Mouse (Mus musculus) layer of hippocampus, postnatal 25 days (tissue): ENCODE measurements around the gene Clcnka. TPM values are rescaled to one million over a fixed set of nuclear protein-coding genes. Genes with fewer than 3 reads are reported as not detected.

Source experiments
- DNase-seq, 2 experiments: peaks; one replicate each; pipeline ENCODE4 v3.0.0; 2022; ENCODE audit warnings: mixed read lengths in 2 of 2, low spot score in 1 of 2; ENCODE audit errors: extremely low spot score in 1 of 2
- microRNA-seq, 2 experiments: library from miRNA; unstranded; fragments of <30 nt; microRNA quantifications; one replicate each; pipeline ENCODE4 v1.2.0; 2021
- total RNA-seq, 2 experiments: library from RNA; stranded (reverse); gene quantifications; 2 replicates each; pipeline ENCODE4 v1.2.3; 2021

Gene Clcnka
- total RNA-seq, 2 experiments from 2014 or later = 0.23 TPM; not detected in 1

GRCm38 (mm10) chr4:141337986-141338385, 60.5 kb downstream of the Clcnka start:
- no peak for DNase-seq

GRCm38 (mm10) chr4:141336196-141336595, 62.3 kb downstream of the Clcnka start:
- DNase-seq = no peak

- DNase-seq = no peak
Measured at GRCm38 (mm10) chr4:141335263-141335796, 63.2 kb downstream of the Clcnka start.

GRCm38 (mm10) chr4:141334695-141335094, 63.8 kb downstream of the Clcnka start:
- no peak for DNase-seq

Small RNAs within 50 kb of the gene (microRNA-seq; reads per million reads assigned to microRNA genes)
- 0 reads per million in 2 experiments for gene Gm25690

Other genes starting within 250 kb of the Clcnka start
- 1 to 10 TPM; 2.7 to 4.0 TPM for gene Rsg1, start 184.8 kb downstream of the Clcnka start, total RNA-seq
- 10 to 100 TPM; 15.1 to 21.6 TPM for gene Arhgef19, start 159.2 kb downstream of the Clcnka start, total RNA-seq
- gene Epha2, start 97.5 kb downstream of the Clcnka start, total RNA-seq = 1 to 10 TPM in 1 of 2 experiments, under 1 TPM in 1; 0.99 to 1.4 TPM
- gene Fam131c, start 30.5 kb downstream of the Clcnka start, total RNA-seq = 1 to 10 TPM; 2.8 to 3.1 TPM
- gene Clcnkb, start 17.3 kb upstream of the Clcnka start, total RNA-seq = not detected
- not detected for gene Hspb7, start 22.1 kb upstream of the Clcnka start, total RNA-seq
- 1 to 10 TPM; 3.5 to 4.7 TPM for gene Srarp, start 37.4 kb upstream of the Clcnka start, total RNA-seq
- gene Zbtb17, start 45.9 kb upstream of the Clcnka start, total RNA-seq = 10 to 100 TPM; 32.2 to 33.6 TPM
- gene Spen, start 139.9 kb upstream of the Clcnka start, total RNA-seq = 10 to 100 TPM; 51.6 to 67.6 TPM
- 1 to 10 TPM; 1.3 to 1.5 TPM for gene Fblim1, start 207.4 kb upstream of the Clcnka start, total RNA-seq
- under 1 TPM; 0.44 to 0.45 TPM for gene Tmem82, start 219.9 kb upstream of the Clcnka start, total RNA-seq
- 1 to 10 TPM; 1.8 to 3.2 TPM for gene Slc25a34, start 225.1 kb upstream of the Clcnka start, total RNA-seq